Mouse (Mus musculus): Measurements from ENCODE around the gene Hs3st4.

DNA sequence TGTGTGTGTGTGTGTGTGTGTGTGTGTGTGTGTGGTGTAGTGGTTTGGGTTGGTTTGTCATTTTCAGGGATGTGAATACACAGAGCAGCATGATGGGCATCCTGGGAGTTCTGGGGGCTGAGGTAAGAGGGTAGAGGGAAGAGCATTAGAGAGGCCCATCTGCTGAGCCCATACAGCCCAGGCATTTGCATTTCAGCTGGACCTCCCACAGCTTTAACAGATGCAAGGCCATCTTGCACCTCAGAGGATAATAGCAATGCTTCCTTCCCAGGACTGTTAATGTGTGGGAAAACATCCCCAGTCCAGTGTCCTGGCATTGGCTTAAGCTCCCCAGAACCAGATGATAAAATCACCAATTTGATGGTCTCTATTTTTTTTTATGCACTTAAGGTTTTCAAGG, 444.3 kb downstream of the Hs3st4 start:
- TF ChIP-seq CTCF (IDR thresholded peaks at IDR 0.05): no peak
- TF ChIP-seq EP300 (IDR thresholded peaks at IDR 0.05): no peak

All from lung, postnatal 0 days (tissue).